Mouse (Mus musculus): ENCODE results near the gene Efna3.

DNA sequence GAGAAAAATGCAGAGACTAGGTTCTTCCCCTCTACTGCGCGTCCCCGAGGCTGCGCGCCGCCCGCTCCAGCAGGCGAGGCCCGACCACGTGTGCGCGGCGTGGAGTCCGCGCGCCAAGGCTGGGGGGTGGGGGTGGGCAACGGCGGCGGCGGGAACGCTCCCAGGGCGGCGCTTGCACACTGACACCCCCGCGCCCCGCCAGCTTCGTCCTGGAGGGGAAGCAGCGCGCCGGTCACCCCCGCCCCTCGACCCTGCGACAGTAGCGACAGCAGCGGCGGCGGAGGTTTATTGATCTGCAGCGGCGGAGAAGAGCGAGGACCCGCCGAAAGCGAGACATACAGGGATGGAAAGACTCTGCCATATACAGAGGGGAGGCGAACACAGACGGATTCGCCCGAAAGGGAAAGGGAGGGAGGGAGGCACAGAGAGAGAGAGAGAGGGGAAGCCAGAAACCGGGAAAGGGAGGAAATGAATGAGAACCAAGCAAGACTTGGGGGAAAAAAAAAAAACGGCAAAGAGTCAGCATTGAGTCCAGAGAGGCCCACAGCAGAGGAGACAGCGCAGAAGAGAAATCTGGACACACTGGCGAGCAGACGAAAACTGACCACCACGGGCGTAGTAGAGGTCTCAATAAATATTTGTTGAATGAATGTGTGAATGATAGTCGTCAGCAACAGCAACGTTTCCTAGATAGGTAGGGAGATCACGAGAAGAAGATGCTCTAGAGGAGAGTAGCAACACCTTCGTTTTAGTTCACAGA is 3.0 kb downstream of the Efna3 start:
- TF ChIP-seq CTCF (IDR thresholded peaks at IDR 0.05; ENCODE audit: low read depth) (no peak), EP300 (optimal IDR thresholded peaks at IDR 0.05) (no peak)

Measured in stomach, postnatal 0 days (tissue).